Mouse (Mus musculus): ENCODE data around the gene Gdap1l1.
"Not testable (repeated sequence)": the region's sequence is repeated elsewhere in the genome, so short reads cannot be mapped to it uniquely, and the experiment has no call there.

The Gdap1l1 gene

GRCm38 (mm10) chr2:163424597-163424996 lies 13.7 kb upstream of the Gdap1l1 start, which contains the start of gene Oser1:
Gene Oser1 (minus strand): TSS chr2:163424697.
- no peak for DNase-seq

- DNase-seq: no peak
Measured at GRCm38 (mm10) chr2:163428346-163429011, 9.8 kb upstream of the Gdap1l1 start.

- no peak for DNase-seq
Measured at GRCm38 (mm10) chr2:163431289-163431688, 7.0 kb upstream of the Gdap1l1 start.

GRCm38 (mm10) chr2:163433971-163434370 lies 4.3 kb upstream of the Gdap1l1 start:
- peak; percentile 74 for DNase-seq

- DNase-seq: peak; percentile 18
Measured at GRCm38 (mm10) chr2:163437800-163438199, 476 bp upstream of the Gdap1l1 start.

GRCm38 (mm10) chr2:163438619-163439451 lies 559 bp downstream of the Gdap1l1 start:
- peak; percentile 67 for DNase-seq

- no peak for DNase-seq
Measured at GRCm38 (mm10) chr2:163439488-163439887, 1.2 kb downstream of the Gdap1l1 start.

- DNase-seq: peak; percentile 20
Measured at GRCm38 (mm10) chr2:163443543-163443942, 5.3 kb downstream of the Gdap1l1 start.

- DNase-seq: no peak
Measured at GRCm38 (mm10) chr2:163444017-163444416, 5.7 kb downstream of the Gdap1l1 start.

GRCm38 (mm10) chr2:163447375-163447774 lies 9.1 kb downstream of the Gdap1l1 start:
- no peak for DNase-seq

GRCm38 (mm10) chr2:163449276-163449675 lies 11.0 kb downstream of the Gdap1l1 start:
- DNase-seq: no peak

- DNase-seq: no peak
Measured at GRCm38 (mm10) chr2:163450668-163451295, 12.5 kb downstream of the Gdap1l1 start.

- no peak for DNase-seq
Measured at GRCm38 (mm10) chr2:163452738-163453137, 14.5 kb downstream of the Gdap1l1 start.

GRCm38 (mm10) chr2:163453378-163453777 lies 15.1 kb downstream of the Gdap1l1 start:
- DNase-seq: no peak

- no peak for DNase-seq
Measured at GRCm38 (mm10) chr2:163458539-163459265, 20.4 kb downstream of the Gdap1l1 start.

GRCm38 (mm10) chr2:163459380-163459779 lies 21.1 kb downstream of the Gdap1l1 start:
- peak; percentile 31 for DNase-seq

GRCm38 (mm10) chr2:163460622-163461021 lies 22.3 kb downstream of the Gdap1l1 start:
- DNase-seq: no peak

- DNase-seq: not testable (repeated sequence)
Measured at GRCm38 (mm10) chr2:163461307-163461706, 23.0 kb downstream of the Gdap1l1 start.

GRCm38 (mm10) chr2:163462386-163462785 lies 24.1 kb downstream of the Gdap1l1 start:
- no peak for DNase-seq

- DNase-seq: no peak
Measured at GRCm38 (mm10) chr2:163462801-163463200, 24.5 kb downstream of the Gdap1l1 start.

- DNase-seq: no peak
Measured at GRCm38 (mm10) chr2:163463251-163463769, 25.0 kb downstream of the Gdap1l1 start.

GRCm38 (mm10) chr2:163463998-163464397 lies 25.7 kb downstream of the Gdap1l1 start:
- no peak for DNase-seq

- DNase-seq: no peak
Measured at GRCm38 (mm10) chr2:163464562-163464961, 26.3 kb downstream of the Gdap1l1 start.
